Mouse (Mus musculus) spleen, postnatal 10 days (tissue): Measurements from ENCODE around the gene Slit1.

Experiments
- DNase-seq, 2 experiments: peaks; one replicate each; pipeline ENCODE4 v3.0.0; 2021 to 2022; ENCODE audit warnings: low spot score in 2 of 2

Gene Slit1

GRCm38 (mm10) chr19:41743396-41743795 lies at the start of gene Slit1:
Gene Slit1 (minus strand): TSS chr19:41743665.
- no peak for DNase-seq

- DNase-seq = no peak
These were observed 49.5 kb upstream of the Slit1 start for GRCm38 (mm10) chr19:41792934-41793486.

DNA sequence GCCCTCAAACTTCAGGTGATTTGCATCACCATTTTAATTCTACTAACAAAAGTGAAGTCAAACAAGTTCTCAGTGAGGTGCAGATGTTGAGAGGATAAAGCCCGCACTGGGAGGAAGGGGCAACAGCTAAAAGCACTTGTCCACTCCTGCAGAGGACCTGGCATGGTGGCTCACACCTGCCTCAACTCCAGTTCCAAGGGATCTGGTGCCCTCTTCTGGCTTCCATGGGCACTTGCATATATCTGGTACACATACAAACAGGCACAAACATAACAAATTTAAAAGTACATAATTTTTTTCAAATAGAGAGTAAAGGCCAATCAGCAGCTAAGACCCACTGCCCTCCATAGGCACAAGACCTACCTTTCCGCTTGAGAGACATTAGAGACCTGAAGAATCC lies 47.9 kb upstream of the Slit1 start:
- no peak for DNase-seq

DNA sequence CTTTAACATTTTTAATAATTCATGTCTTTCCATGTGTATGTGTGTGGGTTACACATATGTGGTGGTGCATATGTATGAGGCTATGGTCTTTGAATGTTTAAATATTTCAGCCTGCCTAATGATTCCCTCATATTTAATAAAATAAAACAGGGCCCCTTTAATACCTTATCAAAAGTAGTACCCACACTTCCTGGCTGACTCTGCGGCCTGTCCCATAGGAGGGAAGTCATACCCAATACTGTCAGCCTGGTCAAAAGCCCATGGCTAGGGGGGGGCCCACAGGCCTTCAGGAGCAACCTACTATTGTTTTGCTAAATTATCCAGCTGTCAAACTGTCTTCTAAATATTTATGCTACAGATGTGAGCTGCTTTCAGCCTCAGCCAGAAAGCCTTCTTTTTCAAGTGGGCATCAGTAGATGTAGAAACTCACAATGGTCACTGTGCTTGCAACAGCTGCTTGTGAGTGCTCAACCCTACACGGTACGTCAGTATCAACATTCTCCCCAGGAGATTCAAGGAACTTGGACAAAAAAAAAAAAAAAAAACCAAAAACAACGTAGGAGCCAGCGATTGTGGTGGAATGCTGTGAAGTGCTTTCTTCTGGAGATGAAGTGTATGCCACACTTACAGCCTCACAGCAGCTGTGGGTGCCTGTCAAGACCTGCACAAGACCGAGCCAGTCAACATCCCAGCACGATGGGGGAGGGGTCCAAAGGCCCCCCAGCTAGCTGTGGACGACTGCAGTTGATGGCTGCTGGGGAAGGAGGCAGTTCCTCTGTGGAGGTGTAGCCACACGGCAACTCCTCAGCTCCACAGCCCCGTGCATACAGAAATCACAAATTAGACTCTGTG lies 45.9 kb upstream of the Slit1 start:
- no peak for DNase-seq

GRCm38 (mm10) chr19:41786896-41787295 lies 43.4 kb upstream of the Slit1 start:
- DNase-seq = no peak

DNA sequence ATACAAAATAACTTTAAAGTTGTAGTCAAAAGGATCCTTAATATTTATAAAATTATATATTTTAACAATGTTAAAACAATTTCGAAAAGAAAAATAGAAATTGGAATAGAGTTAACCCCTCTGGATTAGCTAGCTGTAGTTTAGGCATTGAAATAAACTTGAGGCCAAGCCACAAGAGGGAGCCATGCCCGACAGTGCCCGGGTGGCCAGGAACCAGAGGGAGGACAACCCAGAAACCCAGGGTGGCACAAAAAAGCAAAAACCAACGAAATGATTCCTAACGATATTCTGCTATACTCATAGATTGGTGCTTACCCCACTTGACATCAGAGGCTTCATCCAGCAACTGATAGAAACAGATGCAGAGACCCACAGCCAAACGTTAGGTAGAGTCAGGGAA lies 34.0 kb upstream of the Slit1 start:
- peak in 1 of 2 experiments; percentile 38 for DNase-seq

GRCm38 (mm10) chr19:41768711-41769110 lies 25.2 kb upstream of the Slit1 start:
- no peak for DNase-seq

DNA sequence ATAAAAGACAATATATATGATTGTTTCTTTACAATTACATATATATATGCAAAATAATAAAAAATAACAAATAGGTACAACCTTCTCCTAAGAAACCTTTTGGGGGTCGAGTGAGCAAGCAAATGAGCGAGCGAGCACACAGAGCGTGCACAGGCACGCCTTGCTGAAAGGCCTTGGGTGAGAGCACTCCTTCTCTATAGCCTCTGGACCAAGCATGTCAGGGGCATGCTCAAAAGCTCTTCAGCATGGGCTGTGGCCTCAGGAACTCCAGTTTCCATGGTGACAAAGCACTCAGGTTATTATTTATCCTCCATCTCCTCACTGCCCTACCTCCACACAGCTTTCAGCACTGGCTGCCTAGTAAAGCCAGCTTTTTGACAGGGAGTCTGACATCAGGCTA lies 23.2 kb upstream of the Slit1 start:
- DNase-seq = no peak

DNA sequence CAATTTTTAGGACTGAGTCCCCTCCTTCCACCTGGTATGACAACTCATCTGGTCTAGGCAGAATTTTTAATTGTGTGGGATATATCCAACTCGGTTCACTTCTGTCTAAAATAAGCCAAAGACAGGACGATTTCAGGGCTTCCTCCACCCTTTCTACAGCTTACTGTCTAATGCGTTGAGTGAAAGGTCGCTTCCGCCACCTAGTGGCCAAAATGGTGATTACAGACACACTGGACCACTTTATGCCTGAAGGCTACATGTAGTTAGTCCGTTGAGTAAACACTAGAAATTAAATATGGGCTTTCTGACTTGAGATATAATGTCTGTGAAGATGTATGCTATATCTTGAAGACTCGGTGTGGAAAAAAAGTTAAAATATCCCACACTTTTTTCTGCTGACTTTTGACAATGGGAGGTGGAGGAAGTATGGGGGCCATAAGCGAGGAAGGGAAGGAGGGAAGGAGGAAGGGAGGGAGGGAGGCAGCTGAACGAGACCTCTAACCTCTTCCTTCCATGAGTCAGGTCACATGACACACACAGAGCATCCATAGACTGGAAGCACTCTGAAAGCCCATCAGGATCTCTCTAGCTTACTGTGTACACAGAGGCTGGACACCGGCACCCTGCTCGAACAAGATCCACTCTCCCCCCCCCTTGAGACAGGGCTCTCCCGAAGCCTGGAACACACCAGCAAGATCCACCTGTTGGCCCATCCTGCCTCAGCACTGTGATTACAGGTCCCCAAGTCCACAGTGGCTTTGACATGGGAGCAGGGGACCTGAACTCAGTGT lies 20.6 kb upstream of the Slit1 start:
- DNase-seq = peak; percentile 85 to 91

GRCm38 (mm10) chr19:41761529-41761928 lies 18.1 kb upstream of the Slit1 start:
- peak in 1 of 2 experiments; percentile 46 for DNase-seq

GRCm38 (mm10) chr19:41759765-41760164 lies 16.3 kb upstream of the Slit1 start:
- DNase-seq = no peak

GRCm38 (mm10) chr19:41759270-41759669 lies 15.8 kb upstream of the Slit1 start:
- DNase-seq = no peak

- no peak for DNase-seq
These were observed 11.3 kb upstream of the Slit1 start for GRCm38 (mm10) chr19:41754760-41755159.

GRCm38 (mm10) chr19:41751906-41752305 lies 8.4 kb upstream of the Slit1 start:
- no peak for DNase-seq

DNA sequence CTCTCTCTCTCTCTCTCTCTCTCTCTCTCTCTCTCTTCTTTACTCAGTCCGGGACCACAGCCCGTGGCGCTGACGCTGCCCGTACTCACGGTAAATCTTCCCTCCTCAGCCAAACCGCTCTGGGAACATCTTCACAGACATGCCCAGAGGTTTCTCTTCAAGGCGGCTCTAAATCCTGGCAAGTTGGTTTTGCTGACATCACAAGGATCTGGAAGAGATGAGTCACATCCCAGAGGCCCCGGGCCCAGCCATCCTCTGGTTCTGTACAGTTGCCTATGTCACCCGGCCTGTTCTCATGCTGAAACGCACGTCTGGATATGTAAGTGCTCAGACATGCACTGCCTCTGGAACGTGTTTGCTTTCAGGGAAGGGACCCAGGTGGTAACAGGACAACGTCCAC lies 4.0 kb upstream of the Slit1 start:
- no peak for DNase-seq

- DNase-seq = no peak
These were observed 2.6 kb upstream of the Slit1 start for GRCm38 (mm10) chr19:41745941-41746557.

- no peak for DNase-seq
These were observed 4.6 kb downstream of the Slit1 start for GRCm38 (mm10) chr19:41738896-41739295.

DNA sequence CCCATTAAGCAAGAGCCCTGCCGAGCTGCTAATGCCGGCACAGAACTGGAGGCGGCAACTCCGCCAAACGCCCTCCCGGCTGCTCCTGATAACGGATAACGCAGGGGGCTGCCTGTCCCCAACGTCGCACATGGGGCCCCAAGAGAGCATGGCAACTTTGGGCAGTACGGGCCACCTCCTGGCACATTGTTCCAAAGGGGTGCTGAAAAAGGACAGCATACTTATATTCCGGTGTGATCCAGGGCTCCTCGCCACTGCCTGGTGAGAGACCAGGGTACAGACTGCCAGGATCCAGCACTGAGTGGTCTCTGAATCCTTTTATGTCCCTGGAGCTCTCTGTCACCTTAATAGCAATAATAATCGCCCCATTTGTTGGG lies 5.0 kb downstream of the Slit1 start:
- DNase-seq = no peak

DNA sequence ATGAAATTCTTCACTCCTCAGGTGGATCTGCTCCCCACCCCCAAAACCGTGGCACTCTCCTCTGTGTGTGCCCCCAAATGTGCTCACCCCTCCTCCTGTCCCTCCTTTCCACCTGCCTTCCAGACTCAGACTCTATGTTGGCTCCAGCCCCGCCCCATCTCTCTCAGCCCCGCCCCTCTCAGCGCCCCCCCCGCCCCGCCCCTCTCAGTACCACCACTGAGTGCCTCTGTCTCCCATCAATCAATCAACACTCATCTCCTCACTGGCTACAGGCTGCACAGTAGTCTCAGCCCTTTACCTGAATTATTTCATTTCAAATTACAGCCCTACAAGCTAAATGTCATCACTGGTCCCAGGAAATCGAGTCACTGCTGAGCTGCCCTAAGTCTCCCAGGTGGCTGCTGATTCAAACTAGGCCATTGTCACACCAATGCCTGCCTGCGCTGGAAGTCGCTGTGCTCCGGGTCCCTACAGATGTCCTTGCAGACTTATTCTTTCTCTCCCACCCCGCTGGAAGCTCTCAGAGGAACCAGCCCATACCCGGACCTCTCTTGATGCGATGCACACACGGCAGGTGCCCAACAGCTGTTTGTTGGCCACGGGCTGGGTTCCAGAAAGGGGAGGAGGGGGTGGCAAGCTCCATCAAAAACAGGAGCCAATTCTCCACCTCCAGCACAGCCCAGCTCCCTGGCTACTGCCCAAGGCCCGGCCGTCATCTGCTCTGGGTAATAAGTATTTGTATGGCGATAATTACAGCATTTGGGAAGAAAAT lies 5.6 kb downstream of the Slit1 start:
- no peak for DNase-seq

DNA sequence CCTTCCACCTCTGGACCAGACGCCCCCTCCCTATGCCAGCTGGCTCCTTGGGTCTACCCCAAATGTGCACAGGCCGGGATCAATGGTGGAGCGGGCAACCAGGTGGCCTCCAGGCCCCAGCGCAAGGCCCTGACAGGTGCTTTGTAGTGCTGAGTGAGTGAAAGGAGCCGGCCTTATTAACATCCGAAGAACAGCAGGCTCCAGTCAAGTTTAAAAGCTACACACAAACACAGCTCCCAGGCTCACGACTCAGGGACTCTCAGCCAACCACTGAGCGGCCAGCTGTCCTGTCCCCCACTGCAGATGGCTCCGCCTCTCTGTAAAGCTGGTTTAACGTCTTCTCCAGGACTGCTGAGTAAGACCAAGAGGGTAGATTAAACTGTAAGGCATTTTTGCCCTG lies 8.8 kb downstream of the Slit1 start:
- DNase-seq = no peak

DNA sequence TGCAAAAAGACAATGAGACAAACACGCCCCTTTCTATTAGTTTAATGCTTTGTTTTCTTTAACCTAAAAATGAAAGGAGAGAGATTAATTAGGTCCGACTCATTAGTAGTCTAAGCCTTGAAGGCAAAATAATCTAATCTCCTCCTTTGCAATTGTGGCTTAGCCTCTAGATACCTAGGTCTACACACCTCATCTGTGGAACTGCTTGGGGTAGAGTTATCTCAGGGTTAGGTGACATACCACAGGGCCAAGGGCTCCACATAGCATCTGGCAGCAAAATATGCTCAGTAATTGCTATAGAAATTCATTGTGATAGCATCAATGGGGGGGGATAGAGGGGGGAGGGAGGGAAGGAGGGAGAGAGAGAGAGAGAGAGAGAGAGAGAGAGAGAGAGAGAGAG lies 18.0 kb downstream of the Slit1 start:
- no peak for DNase-seq
